Mouse (Mus musculus): Measurements from ENCODE around the gene Mzf1.

Mzf1 gene

GRCm38 (mm10) chr7:13033451-13034147 lies 21.0 kb downstream of the Mzf1 start:
- DNase-seq: no peak

GRCm38 (mm10) chr7:13032541-13032940 lies 22.0 kb downstream of the Mzf1 start:
- DNase-seq: no peak

GRCm38 (mm10) chr7:13031983-13032382 lies 22.6 kb downstream of the Mzf1 start:
- no peak for DNase-seq

GRCm38 (mm10) chr7:13031069-13031468 lies 23.5 kb downstream of the Mzf1 start:
- no peak for DNase-seq

- DNase-seq: no peak
Observed at GRCm38 (mm10) chr7:13028986-13029385, 25.6 kb downstream of the Mzf1 start.

GRCm38 (mm10) chr7:13025511-13026112 lies 29.0 kb downstream of the Mzf1 start:
- DNase-seq: no peak

- peak; percentile 65 for DNase-seq
Observed at GRCm38 (mm10) chr7:13024805-13025204, 29.8 kb downstream of the Mzf1 start.

GRCm38 (mm10) chr7:13023928-13024731 lies 30.4 kb downstream of the Mzf1 start:
- peak; percentile 93 for DNase-seq

GRCm38 (mm10) chr7:13022773-13023535 lies 31.6 kb downstream of the Mzf1 start:
- peak; percentile 72 for DNase-seq

- DNase-seq: no peak
Observed at GRCm38 (mm10) chr7:13015217-13015616, 39.3 kb downstream of the Mzf1 start.

GRCm38 (mm10) chr7:13014275-13014839 lies 40.2 kb downstream of the Mzf1 start:
- DNase-seq: no peak

GRCm38 (mm10) chr7:13013671-13014070 lies 40.9 kb downstream of the Mzf1 start:
- no peak for DNase-seq

GRCm38 (mm10) chr7:13010005-13010908 lies 44.3 kb downstream of the Mzf1 start, which contains the start of gene Zbtb45:
Gene Zbtb45 (minus strand): TSS chr7:13010034.
- no peak for DNase-seq

GRCm38 (mm10) chr7:13009143-13010004 lies 45.2 kb downstream of the Mzf1 start:
- peak; percentile 91 for DNase-seq

GRCm38 (mm10) chr7:13007341-13008092 lies 47.0 kb downstream of the Mzf1 start:
- DNase-seq: no peak

- DNase-seq: no peak
Observed at GRCm38 (mm10) chr7:13006531-13006930, 48.0 kb downstream of the Mzf1 start.

GRCm38 (mm10) chr7:13006011-13006410 lies 48.6 kb downstream of the Mzf1 start:
- DNase-seq: no peak

- no peak for DNase-seq
Observed at GRCm38 (mm10) chr7:13003380-13003779, 51.2 kb downstream of the Mzf1 start.

- no peak for DNase-seq
Observed at GRCm38 (mm10) chr7:13001584-13001983, 53.0 kb downstream of the Mzf1 start.

- DNase-seq: no peak
Observed at GRCm38 (mm10) chr7:12998851-12999250, 55.7 kb downstream of the Mzf1 start, which contains the start of gene Trim28. Gene Trim28 (plus strand): TSS chr7:12999114.

All from lung, postnatal 14 days (tissue).